22 mouse cellular contexts compared by ENCODE assay signal in genomic region chr13:43499731-43500482, GRCm38 (mm10). TPM values are rescaled to one million over a fixed set of nuclear protein-coding genes. Genes with fewer than 3 reads are reported as not detected.
DNase-seq lines count a peak whose midpoint lies in the region; ATAC-seq and TF ChIP-seq lines count a peak whose summit lies in the region.
"Had no signal": no experiment of that assay in that cellular context is flagged by ENCODE, and none has a peak within 500 bp of the region (broad histone marks: within the 10 kb centered on the region; RNA-seq: fewer than 3 reads in every experiment).

No protein-coding gene starts in this region.

- H3K4me3 ChIP-seq in kidney, embryonic 16.5 days (ENCODE audit: low read length), result no peak overlapping the region
- H3K4me3 ChIP-seq in liver, adult 2 months (ENCODE audit: insufficient read depth, low read depth, low read length), result no peak overlapping the region
- H3K4me3 ChIP-seq in liver, postnatal 0 days (ENCODE audit: low read depth, low read length), result no peak overlapping the region
- H3K4me3 ChIP-seq in midbrain, postnatal 0 days (ENCODE audit: low read depth, low read length), result no peak overlapping the region
- H3K4me3 ChIP-seq: embryonic facial prominence, embryonic 10.5 days; heart, adult 2 months; heart, embryonic 15.5 days; hindbrain, embryonic 13.5 days had no signal

- TF ChIP-seq CTCF in liver, adult 2 months (IDR thresholded peaks at IDR 0.05; ENCODE audit: low read depth, low read length), result no peak
- no peak for TF ChIP-seq CTCF in liver, postnatal 0 days (IDR thresholded peaks at IDR 0.05; ENCODE audit: low read depth)
- no peak for TF ChIP-seq CTCF in midbrain, postnatal 0 days (IDR thresholded peaks at IDR 0.05)

- no peak overlapping the region for H3K4me2 ChIP-seq in kidney, embryonic 16.5 days (replicated peaks; ENCODE audit: low read depth, low read length)
- H3K4me2 ChIP-seq in liver, postnatal 0 days (ENCODE audit: low read depth, low read length), result no peak overlapping the region
- H3K4me2 ChIP-seq in midbrain, postnatal 0 days (ENCODE audit: low read depth, low read length, poor library complexity, severe bottlenecking), result no peak overlapping the region
- H3K4me2 ChIP-seq: heart, embryonic 11.5 days; heart, embryonic 15.5 days; hindbrain, embryonic 13.5 days had no signal

- no peak overlapping the region for H3K9ac ChIP-seq in kidney, embryonic 16.5 days (replicated peaks; ENCODE audit: low read length)
- no peak overlapping the region for H3K9ac ChIP-seq in liver, adult 2 months (ENCODE audit: low read depth, low read length)
- H3K9ac ChIP-seq in liver, postnatal 0 days (replicated peaks), result no peak overlapping the region
- no peak overlapping the region for H3K9ac ChIP-seq in midbrain, postnatal 0 days (replicated peaks; ENCODE audit: low read length, poor library complexity, severe bottlenecking)
- H3K9ac ChIP-seq: heart, embryonic 15.5 days; hindbrain, embryonic 13.5 days had no signal

- no peaks in the 10 kb centered on the region for H3K9me3 ChIP-seq in kidney, embryonic 16.5 days (ENCODE audit: low read length)
- no peaks in the 10 kb centered on the region for H3K9me3 ChIP-seq in liver, postnatal 0 days (ENCODE audit: low read length)
- no peaks in the 10 kb centered on the region for H3K9me3 ChIP-seq in midbrain, postnatal 0 days (ENCODE audit: low read length)
- H3K9me3 ChIP-seq: embryonic facial prominence, embryonic 10.5 days; heart, embryonic 15.5 days; hindbrain, embryonic 13.5 days had no signal

- no peak for TF ChIP-seq EP300 in liver, postnatal 0 days (IDR thresholded peaks at IDR 0.05; ENCODE audit: low read depth)

- H3K79me2 ChIP-seq in liver, adult 2 months (ENCODE audit: control insufficient read depth, insufficient read depth, low read length), result no peaks in the 10 kb centered on the region

- DNase-seq in kidney, adult 11 months, result peak; percentile 30
- DNase-seq in liver, adult 2 months (ENCODE audit: extremely low read depth, low read depth, low spot score), result peak; percentile 97
- no peak for DNase-seq in liver, postnatal 0 days
- DNase-seq in A20 (ENCODE audit: low read depth, low spot score) (peak; percentile 54), ZHBTc4 (ENCODE audit: low read depth, low spot score) (peak; percentile 64)
- DNase-seq in cerebellum, adult 8-10 months, result no peak
- no peak for DNase-seq in midbrain, postnatal 0 days (ENCODE audit: low spot score)
- DNase-seq: adrenal gland, postnatal 10 days; cerebellum, adult 11-12 months; cerebellum, adult 9-11 months; cerebellum, postnatal 36 days; gastrocnemius, postnatal 10 days; heart, adult 2 months; heart, postnatal 14 days had no signal

- TF ChIP-seq POLR2A in liver, adult 2 months (IDR thresholded peaks at IDR 0.05; ENCODE audit: extremely low read depth, insufficient read depth, low read length), result no peak

- H3K27me3 ChIP-seq in kidney, embryonic 16.5 days (ENCODE audit: insufficient read depth, low read length), result no peaks in the 10 kb centered on the region
- H3K27me3 ChIP-seq in liver, adult 2 months (ENCODE audit: control insufficient read depth, insufficient read depth, low read length), result no peaks in the 10 kb centered on the region
- no peaks in the 10 kb centered on the region for H3K27me3 ChIP-seq in liver, postnatal 0 days (ENCODE audit: insufficient read depth, low read length)
- no peaks in the 10 kb centered on the region for H3K27me3 ChIP-seq in midbrain, postnatal 0 days (ENCODE audit: insufficient read depth, low read length)
- H3K27me3 ChIP-seq: CH12.LX; heart, embryonic 15.5 days; hindbrain, embryonic 13.5 days had no signal

- WGBS in kidney, embryonic 16.5 days, result 69% methylated on average over 7 of the region's 7 CpGs
- WGBS in liver, adult 2 months, result 37% methylated on average over 7 of the region's 7 CpGs
- WGBS in liver, postnatal 0 days (ENCODE audit: insufficient replicate concordance), result 66% methylated on average over 7 of the region's 7 CpGs
- WGBS in midbrain, postnatal 0 days, result 75% methylated on average over 7 of the region's 7 CpGs

- H3K4me1 ChIP-seq in kidney, embryonic 16.5 days (ENCODE audit: insufficient read depth, low read length), result peaks cover 21% of the 10 kb centered on the region
- peaks cover 7% of the 10 kb centered on the region; the same call in 1 of the 2 replicates for H3K4me1 ChIP-seq in liver, adult 2 months (ENCODE audit: control insufficient read depth, insufficient read depth, low read length)
- H3K4me1 ChIP-seq in liver, postnatal 0 days (ENCODE audit: insufficient read depth), result peaks cover 9% of the 10 kb centered on the region
- H3K4me1 ChIP-seq in midbrain, postnatal 0 days (ENCODE audit: insufficient read depth, low read length), result no peaks in the 10 kb centered on the region

- H3K36me3 ChIP-seq in kidney, embryonic 16.5 days (ENCODE audit: insufficient read depth, low read length), result no peaks in the 10 kb centered on the region
- no peaks in the 10 kb centered on the region for H3K36me3 ChIP-seq in liver, adult 2 months (ENCODE audit: control insufficient read depth, insufficient read depth, low read length)
- H3K36me3 ChIP-seq in liver, postnatal 0 days (replicated peaks; ENCODE audit: insufficient read depth, low read length), result no peaks in the 10 kb centered on the region
- H3K36me3 ChIP-seq in midbrain, postnatal 0 days (ENCODE audit: insufficient read depth, low read length), result no peaks in the 10 kb centered on the region
- H3K36me3 ChIP-seq: embryonic facial prominence, embryonic 10.5 days; heart, embryonic 15.5 days; hindbrain, embryonic 13.5 days had no signal

- H3K27ac ChIP-seq in kidney, embryonic 16.5 days (ENCODE audit: low read length), result no peak overlapping the region
- H3K27ac ChIP-seq in liver, adult 2 months (replicated peaks; ENCODE audit: insufficient read depth, low read depth, low read length), result peak overlapping the region; percentile 84
- no peak overlapping the region for H3K27ac ChIP-seq in liver, postnatal 0 days (ENCODE audit: low read depth)
- H3K27ac ChIP-seq in midbrain, postnatal 0 days (ENCODE audit: low read depth, low read length), result no peak overlapping the region
- H3K27ac ChIP-seq: embryonic facial prominence, embryonic 10.5 days; heart, adult 2 months; heart, embryonic 15.5 days; hindbrain, embryonic 13.5 days; hindbrain, postnatal 0 days had no signal

- no peak for ATAC-seq in kidney, embryonic 16.5 days (ENCODE audit: low FRiP score, low TSS enrichment)
- no peak for ATAC-seq in liver, postnatal 0 days
- no peak for ATAC-seq in midbrain, postnatal 0 days (ENCODE audit: low FRiP score)
- ATAC-seq: forebrain, embryonic 14.5 days; hindbrain, postnatal 0 days had no signal

RNA-seq across cellular contexts. Expression of gene Ranbp9, which starts 18.8 kb away (rescaled TPM):
- 8.4 and 9.1 TPM in 2 replicates for polyA plus RNA-seq in kidney, embryonic 16.5 days (2015; fragmentation: Nextera tagmentation; extraction: Ambion mirVana)
- 27.8 and 32.8 TPM in 2 replicates for total RNA-seq in liver, adult 2 months (2014; rRNA removed)
- 10.6 and 17.8 TPM in 2 replicates for polyA plus RNA-seq in liver, adult 2 months (2012; rRNA removed)
- 3.0 and 4.6 TPM in 2 replicates for polyA plus RNA-seq in liver, postnatal 0 days (2015; fragmentation: Nextera tagmentation; extraction: Ambion mirVana)
- 43.7 and 51.5 TPM in 2 replicates for total RNA-seq in midbrain, postnatal 0 days (2014; rRNA removed)
- 9.7 and 11.7 TPM in 2 replicates for polyA plus RNA-seq in midbrain, postnatal 0 days (2015; fragmentation: Nextera tagmentation; extraction: Ambion mirVana)

Comparison
In these comparisons a context has a peak if more than half of its experiments do, and no peak if none do; other contexts are left out.
1. DNase-seq: peak in kidney, adult 11 months (single experiment), liver, adult 2 months (single experiment), A20 (single experiment) and ZHBTc4 (single experiment); none in liver, postnatal 0 days (single experiment), cerebellum, adult 8-10 months (single experiment) and midbrain, postnatal 0 days (single experiment).